Mouse (Mus musculus): ENCODE data around the gene Sult6b2.

DNA sequence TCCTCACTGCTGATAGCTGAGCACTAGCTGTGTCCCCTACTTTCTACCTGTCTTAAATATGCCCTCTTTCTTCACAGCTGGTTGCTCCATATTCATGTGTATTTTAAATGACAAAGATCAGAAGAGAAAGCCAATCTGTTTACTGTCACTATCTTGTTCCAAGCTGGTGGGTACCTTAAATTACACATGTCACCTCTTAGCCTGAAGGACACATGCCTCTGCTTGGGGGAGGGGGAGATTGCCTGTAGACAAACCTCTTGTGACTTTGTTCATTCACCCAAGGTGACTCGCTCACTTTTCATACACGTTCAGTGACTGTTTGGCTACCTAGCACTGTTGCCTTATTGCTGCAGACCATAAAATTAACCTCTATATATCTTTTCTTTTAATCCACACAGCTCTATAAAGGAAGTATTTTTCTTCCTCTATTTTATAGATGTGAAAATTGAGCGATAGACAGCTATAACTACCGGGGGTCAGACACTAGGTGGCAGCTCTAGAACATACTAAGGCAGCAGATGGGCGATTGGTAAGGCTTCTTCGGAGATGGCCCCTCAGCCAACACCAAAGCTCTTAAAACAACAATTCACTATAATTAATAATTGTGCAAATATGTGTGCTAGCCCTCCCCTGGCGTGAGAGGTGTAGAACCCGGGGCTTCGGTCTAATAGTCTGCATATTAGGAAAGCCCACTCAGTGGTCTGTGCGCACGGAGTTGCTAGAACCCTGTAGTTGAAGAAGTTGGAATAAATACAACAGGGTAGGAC, 25.1 kb downstream of the Sult6b2 start:
- TF ChIP-seq EP300 (IDR thresholded peaks at IDR 0.05; ENCODE audit: low read depth) (no peak), CTCF (IDR thresholded peaks at IDR 0.05; ENCODE audit: low read depth) (peak; percentile 63)

All from heart, postnatal 0 days (tissue).